Mouse (Mus musculus) kidney, embryonic 16.5 days (tissue): Measurements from ENCODE around the gene Kcnq1. TPM values are rescaled to one million over a fixed set of nuclear protein-coding genes. Genes with fewer than 3 reads are reported as not detected.

ENCODE experiments used
- ATAC-seq: fragments of 200-750 bp; cut with Nextera tagmentation; 2 replicates; pipeline ENCODE4 v1.8.0; 2017; ENCODE audit warnings: moderate TSS enrichment; ENCODE audit not compliant: low FRiP score, low TSS enrichment
- H3K27ac ChIP-seq: fragments of 300-500 bp; sonication (generic); 2 replicates; pipeline ENCODE4 v1.5.1; 2014; ENCODE audit warnings: low read length
- H3K27me3 ChIP-seq: fragments of 300-500 bp; sonication (generic); 2 replicates; pipeline ENCODE4 v1.6.1; 2014; ENCODE audit warnings: low read length, control low read depth, mixed read lengths; ENCODE audit not compliant: insufficient read depth
- H3K36me3 ChIP-seq: fragments of 300-500 bp; sonication (generic); 2 replicates; pipeline ENCODE4 v1.6.1; 2014; ENCODE audit warnings: low read length, control low read depth, mixed read lengths; ENCODE audit not compliant: insufficient read depth
- H3K4me1 ChIP-seq: fragments of 300-500 bp; sonication (generic); 2 replicates; pipeline ENCODE4 v1.6.1; 2014; ENCODE audit warnings: low read length, control low read depth, mixed read lengths; ENCODE audit not compliant: insufficient read depth
- H3K4me2 ChIP-seq: fragments of 300-500 bp; sonication (generic); replicated peaks from 2 replicates; pipeline ENCODE4 v1.6.1; 2014; ENCODE audit warnings: low read depth, low read length
- H3K4me3 ChIP-seq: fragments of 300-500 bp; sonication (generic); 2 replicates; pipeline ENCODE4 v1.5.1; 2014; ENCODE audit warnings: mild to moderate bottlenecking, low read length
- H3K9ac ChIP-seq: fragments of 300-500 bp; sonication (generic); replicated peaks from 2 replicates; pipeline ENCODE4 v1.6.1; 2014; ENCODE audit warnings: low read length
- H3K9me3 ChIP-seq: fragments of 300-500 bp; sonication (generic); 2 replicates; pipeline ENCODE4 v1.6.1; 2016; ENCODE audit warnings: low read length, control low read depth
- WGBS: fragments of 180-500 bp; shearing (Covaris S2); extraction: QIAGEN DNeasy Blood & Tissue Kit; methylation state at CpG from one replicate; pipeline ENCODE4 v1.1.7; 2014; 5-methylcytosine and 5-hydroxymethylcytosine counted together
- polyA plus RNA-seq: library from polyadenylated mRNA; unstranded; fragments of >200 nt; fragmentation: Nextera tagmentation; extraction: Ambion mirVana; gene quantifications from 2 replicates; pipeline ENCODE4 v1.2.1, GENCODE M21; 2015

The Kcnq1 gene
- polyA plus RNA-seq, 1 experiment from 2014 or later: 9.8 TPM

GRCm38 (mm10) chr7:143461920-143462319 lies 355.8 kb downstream of the Kcnq1 start:
- no peak overlapping the region for H3K27ac ChIP-seq
- no peak overlapping the region for H3K4me3 ChIP-seq
- no peaks in the 10 kb centered on the region for H3K36me3 ChIP-seq
- no peak overlapping the region for H3K9ac ChIP-seq
- no peak for ATAC-seq
- H3K27me3 ChIP-seq: no peaks in the 10 kb centered on the region
- H3K4me2 ChIP-seq: peak overlapping the region; percentile 55; the same call in 1 of the 2 replicates
- peaks cover 30% of the 10 kb centered on the region for H3K9me3 ChIP-seq
- WGBS: 42% methylated on average over 11 of the region's 11 CpGs
- peaks cover 19% of the 10 kb centered on the region for H3K4me1 ChIP-seq

GRCm38 (mm10) chr7:143462516-143462915 lies 356.4 kb downstream of the Kcnq1 start:
- Histone ChIP-seq H3K9ac (no peak overlapping the region), H3K4me3 (no peak overlapping the region), H3K9me3 (peaks cover 30% of the 10 kb centered on the region), H3K27me3 (no peaks in the 10 kb centered on the region), H3K36me3 (no peaks in the 10 kb centered on the region), H3K27ac (no peak overlapping the region), H3K4me1 (peaks cover 19% of the 10 kb centered on the region), H3K4me2 (no peak overlapping the region)
- ATAC-seq: no peak
- 77% methylated on average over 5 of the region's 5 CpGs for WGBS

GRCm38 (mm10) chr7:143463865-143464415 lies 357.8 kb downstream of the Kcnq1 start:
- Histone ChIP-seq H3K36me3 (no peaks in the 10 kb centered on the region), H3K9me3 (peaks cover 28% of the 10 kb centered on the region), H3K4me3 (no peak overlapping the region), H3K27ac (peak overlapping the region; percentile 49; the same call in 1 of the 2 replicates), H3K9ac (no peak overlapping the region), H3K4me2 (no peak overlapping the region), H3K27me3 (no peaks in the 10 kb centered on the region), H3K4me1 (peaks cover 16% of the 10 kb centered on the region)
- no peak for ATAC-seq
- 27% methylated on average over 11 of the region's 11 CpGs for WGBS

GRCm38 (mm10) chr7:143464811-143465560 lies 358.8 kb downstream of the Kcnq1 start:
- Histone ChIP-seq H3K27ac (peak overlapping the region; percentile 59), H3K9me3 (peaks cover 17% of the 10 kb centered on the region), H3K27me3 (no peaks in the 10 kb centered on the region), H3K9ac (peak overlapping the region; percentile 66), H3K36me3 (no peaks in the 10 kb centered on the region), H3K4me3 (peak overlapping the region; percentile 47), H3K4me2 (peak overlapping the region; percentile 60), H3K4me1 (peaks cover 16% of the 10 kb centered on the region)
- peak; percentile 10; the same call in 1 of the 2 replicates for ATAC-seq
- WGBS: 19% methylated on average over 56 of the region's 56 CpGs

- Histone ChIP-seq H3K4me3 (no peak overlapping the region), H3K9me3 (peaks cover 5% of the 10 kb centered on the region; the same call in 1 of the 2 replicates), H3K36me3 (no peaks in the 10 kb centered on the region), H3K27me3 (no peaks in the 10 kb centered on the region), H3K4me2 (no peak overlapping the region), H3K4me1 (peaks cover 16% of the 10 kb centered on the region), H3K9ac (no peak overlapping the region), H3K27ac (no peak overlapping the region)
- WGBS: 42% methylated on average over 14 of the region's 14 CpGs
- ATAC-seq: 0 out of 2 replicates have a peak, but pooled peaks have one; percentile 23
These were observed 360.0 kb downstream of the Kcnq1 start for GRCm38 (mm10) chr7:143466099-143466677.

- no peaks in the 10 kb centered on the region; the same call in 1 of the 2 replicates for H3K9me3 ChIP-seq
- H3K4me1 ChIP-seq: peaks cover 7% of the 10 kb centered on the region; the same call in 1 of the 2 replicates
- H3K27ac ChIP-seq: no peak overlapping the region
- no peak overlapping the region for H3K4me3 ChIP-seq
- no peak overlapping the region for H3K4me2 ChIP-seq
- WGBS: 15% methylated on average over 6 of the region's 6 CpGs
- no peak for ATAC-seq
- no peaks in the 10 kb centered on the region for H3K27me3 ChIP-seq
- no peaks in the 10 kb centered on the region for H3K36me3 ChIP-seq
- H3K9ac ChIP-seq: no peak overlapping the region
These were observed 361.6 kb downstream of the Kcnq1 start for GRCm38 (mm10) chr7:143467714-143468113.

- Histone ChIP-seq H3K9ac (no peak overlapping the region), H3K4me1 (peaks cover 11% of the 10 kb centered on the region; the same call in 1 of the 2 replicates), H3K4me3 (no peak overlapping the region), H3K4me2 (no peak overlapping the region), H3K9me3 (no peaks in the 10 kb centered on the region; the same call in 1 of the 2 replicates), H3K36me3 (no peaks in the 10 kb centered on the region), H3K27me3 (no peaks in the 10 kb centered on the region), H3K27ac (no peak overlapping the region)
- 0 out of 2 replicates have a peak, but pooled peaks have one; percentile 25 for ATAC-seq
- WGBS: 12% methylated on average over 8 of the region's 8 CpGs
These were observed 363.8 kb downstream of the Kcnq1 start for GRCm38 (mm10) chr7:143469946-143470345.

- Histone ChIP-seq H3K9ac (peak within 1 kb of the TSS; percentile 29; the same call in 1 of the 2 replicates), H3K27me3 (no peaks in the 10 kb centered on the region), H3K27ac (no peak within 1 kb of the TSS; the same call in 1 of the 2 replicates), H3K4me2 (peak within 1 kb of the TSS; percentile 34), H3K4me3 (peak within 1 kb of the TSS; percentile 24), H3K36me3 (no peaks in the 10 kb centered on the region), H3K9me3 (no peaks in the 10 kb centered on the region), H3K4me1 (peaks cover 6% of the 10 kb centered on the region; the same call in 1 of the 2 replicates)
- 37% methylated on average over 4 of the region's 4 CpGs for WGBS
- ATAC-seq: no peak
These were observed 367.4 kb downstream of the Kcnq1 start, which contains the start of gene Slc22a18 for GRCm38 (mm10) chr7:143473347-143474101. Gene Slc22a18 (plus strand): TSS chr7:143473736.

- Histone ChIP-seq H3K4me3 (no peak overlapping the region), H3K9me3 (no peaks in the 10 kb centered on the region), H3K36me3 (no peaks in the 10 kb centered on the region), H3K9ac (no peak overlapping the region), H3K4me2 (0 out of 2 replicates have a peak overlapping the region, but pooled peaks have one; percentile 12), H3K27ac (no peak overlapping the region), H3K27me3 (no peaks in the 10 kb centered on the region), H3K4me1 (peaks cover 6% of the 10 kb centered on the region; the same call in 1 of the 2 replicates)
- 26% methylated on average over 10 of the region's 10 CpGs for WGBS
- no peak; the same call in 1 of the 2 replicates for ATAC-seq
These were observed 368.6 kb downstream of the Kcnq1 start for GRCm38 (mm10) chr7:143474811-143475210.
